Mouse (Mus musculus): ENCODE results near the gene Hnf1b. TPM values are rescaled to one million over a fixed set of nuclear protein-coding genes. Genes with fewer than 3 reads are reported as not detected.

The Hnf1b gene
- polyA plus RNA-seq, 1 experiment from 2014 or later = not detected

GRCm38 (mm10) chr11:83876630-83877029, 26.8 kb downstream of the Hnf1b start:
- H3K27ac ChIP-seq (replicated peaks; ENCODE audit: low read depth, low read length) = no peak overlapping the region
- 90% methylated on average over 7 of the region's 7 CpGs for WGBS
- no peaks in the 10 kb centered on the region for H3K27me3 ChIP-seq (ENCODE audit: control insufficient read depth, insufficient read depth, low read length)
- ATAC-seq (replicated peaks; ENCODE audit: insufficient number of reproducible peaks, low FRiP score, low TSS enrichment, low read depth) (no peak), DNase-seq (ENCODE audit: low spot score) (no peak)
- no peaks in the 10 kb centered on the region for H3K4me1 ChIP-seq (ENCODE audit: control insufficient read depth, insufficient read depth, low read length)
- no peak overlapping the region for H3K4me2 ChIP-seq (ENCODE audit: low read depth, low read length)
- H3K4me3 ChIP-seq (ENCODE audit: low read depth, low read length) = no peak overlapping the region
- H3K9ac ChIP-seq (replicated peaks; ENCODE audit: low read length) = no peak overlapping the region
- no peaks in the 10 kb centered on the region for H3K9me3 ChIP-seq (replicated peaks; ENCODE audit: control insufficient read depth, low read length)
- H3K36me3 ChIP-seq (replicated peaks; ENCODE audit: control insufficient read depth, insufficient read depth, low read depth, low read length) = no peaks in the 10 kb centered on the region

GRCm38 (mm10) chr11:83877765-83878164, 27.9 kb downstream of the Hnf1b start:
- Histone ChIP-seq H3K27ac (replicated peaks; ENCODE audit: low read depth, low read length) (no peak overlapping the region), H3K36me3 (replicated peaks; ENCODE audit: control insufficient read depth, insufficient read depth, low read depth, low read length) (no peaks in the 10 kb centered on the region), H3K9me3 (replicated peaks; ENCODE audit: control insufficient read depth, low read length) (no peaks in the 10 kb centered on the region), H3K4me1 (ENCODE audit: control insufficient read depth, insufficient read depth, low read length) (no peaks in the 10 kb centered on the region), H3K9ac (replicated peaks; ENCODE audit: low read length) (no peak overlapping the region), H3K27me3 (ENCODE audit: control insufficient read depth, insufficient read depth, low read length) (no peaks in the 10 kb centered on the region), H3K4me3 (ENCODE audit: low read depth, low read length) (no peak overlapping the region), H3K4me2 (ENCODE audit: low read depth, low read length) (no peak overlapping the region)
- ATAC-seq (replicated peaks; ENCODE audit: insufficient number of reproducible peaks, low FRiP score, low TSS enrichment, low read depth) = no peak
- DNase-seq (ENCODE audit: low spot score) = no peak
- WGBS = 83% methylated on average over 8 of the region's 8 CpGs

- Histone ChIP-seq H3K27ac (replicated peaks; ENCODE audit: low read depth, low read length) (no peak overlapping the region), H3K4me1 (ENCODE audit: control insufficient read depth, insufficient read depth, low read length) (no peaks in the 10 kb centered on the region), H3K27me3 (ENCODE audit: control insufficient read depth, insufficient read depth, low read length) (no peaks in the 10 kb centered on the region), H3K9me3 (replicated peaks; ENCODE audit: control insufficient read depth, low read length) (no peaks in the 10 kb centered on the region), H3K4me2 (ENCODE audit: low read depth, low read length) (no peak overlapping the region), H3K36me3 (replicated peaks; ENCODE audit: control insufficient read depth, insufficient read depth, low read depth, low read length) (no peaks in the 10 kb centered on the region), H3K9ac (replicated peaks; ENCODE audit: low read length) (no peak overlapping the region), H3K4me3 (ENCODE audit: low read depth, low read length) (no peak overlapping the region)
- WGBS = 75% methylated on average over 4 of the region's 4 CpGs
- ATAC-seq (replicated peaks; ENCODE audit: insufficient number of reproducible peaks, low FRiP score, low TSS enrichment, low read depth) (no peak), DNase-seq (ENCODE audit: low spot score) (no peak)
These were observed 28.6 kb downstream of the Hnf1b start for GRCm38 (mm10) chr11:83878417-83878952.

GRCm38 (mm10) chr11:83879130-83879529, 29.3 kb downstream of the Hnf1b start:
- Histone ChIP-seq H3K4me1 (ENCODE audit: control insufficient read depth, insufficient read depth, low read length) (no peaks in the 10 kb centered on the region), H3K36me3 (replicated peaks; ENCODE audit: control insufficient read depth, insufficient read depth, low read depth, low read length) (no peaks in the 10 kb centered on the region), H3K27ac (replicated peaks; ENCODE audit: low read depth, low read length) (no peak overlapping the region), H3K4me3 (ENCODE audit: low read depth, low read length) (no peak overlapping the region), H3K4me2 (ENCODE audit: low read depth, low read length) (no peak overlapping the region), H3K9ac (replicated peaks; ENCODE audit: low read length) (no peak overlapping the region), H3K27me3 (ENCODE audit: control insufficient read depth, insufficient read depth, low read length) (no peaks in the 10 kb centered on the region), H3K9me3 (replicated peaks; ENCODE audit: control insufficient read depth, low read length) (no peaks in the 10 kb centered on the region)
- 87% methylated on average over 3 of the region's 3 CpGs for WGBS
- DNase-seq (ENCODE audit: low spot score) = no peak
- ATAC-seq (replicated peaks; ENCODE audit: insufficient number of reproducible peaks, low FRiP score, low TSS enrichment, low read depth) = no peak

GRCm38 (mm10) chr11:83881438-83881837, 31.6 kb downstream of the Hnf1b start:
- no peak overlapping the region for H3K4me3 ChIP-seq (ENCODE audit: low read depth, low read length)
- DNase-seq (ENCODE audit: low spot score) = no peak
- no peak overlapping the region for H3K4me2 ChIP-seq (ENCODE audit: low read depth, low read length)
- ATAC-seq (replicated peaks; ENCODE audit: insufficient number of reproducible peaks, low FRiP score, low TSS enrichment, low read depth) = no peak
- 84% methylated on average over 5 of the region's 5 CpGs for WGBS
- H3K9me3 ChIP-seq (replicated peaks; ENCODE audit: control insufficient read depth, low read length) = no peaks in the 10 kb centered on the region
- H3K27ac ChIP-seq (replicated peaks; ENCODE audit: low read depth, low read length) = no peak overlapping the region
- H3K27me3 ChIP-seq (ENCODE audit: control insufficient read depth, insufficient read depth, low read length) = no peaks in the 10 kb centered on the region
- H3K4me1 ChIP-seq (ENCODE audit: control insufficient read depth, insufficient read depth, low read length) = no peaks in the 10 kb centered on the region
- no peaks in the 10 kb centered on the region for H3K36me3 ChIP-seq (replicated peaks; ENCODE audit: control insufficient read depth, insufficient read depth, low read depth, low read length)
- no peak overlapping the region for H3K9ac ChIP-seq (replicated peaks; ENCODE audit: low read length)

- no peaks in the 10 kb centered on the region for H3K36me3 ChIP-seq (replicated peaks; ENCODE audit: control insufficient read depth, insufficient read depth, low read depth, low read length)
- no peaks in the 10 kb centered on the region for H3K4me1 ChIP-seq (ENCODE audit: control insufficient read depth, insufficient read depth, low read length)
- H3K9me3 ChIP-seq (replicated peaks; ENCODE audit: control insufficient read depth, low read length) = no peaks in the 10 kb centered on the region
- whole genome bisulfite sequencing = 50% methylated on average over 6 of the region's 6 CpGs
- no peaks in the 10 kb centered on the region for H3K27me3 ChIP-seq (ENCODE audit: control insufficient read depth, insufficient read depth, low read length)
- ATAC-seq (replicated peaks; ENCODE audit: insufficient number of reproducible peaks, low FRiP score, low TSS enrichment, low read depth) (no peak), DNase-seq (ENCODE audit: low spot score) (peak; percentile 24)
- H3K4me3 ChIP-seq (ENCODE audit: low read depth, low read length) = no peak overlapping the region
- no peak overlapping the region for H3K4me2 ChIP-seq (ENCODE audit: low read depth, low read length)
- H3K27ac ChIP-seq (replicated peaks; ENCODE audit: low read depth, low read length) = no peak overlapping the region
- no peak overlapping the region for H3K9ac ChIP-seq (replicated peaks; ENCODE audit: low read length)
These were observed 32.7 kb downstream of the Hnf1b start for GRCm38 (mm10) chr11:83882552-83882951.

GRCm38 (mm10) chr11:83883074-83883473, 33.2 kb downstream of the Hnf1b start:
- Histone ChIP-seq H3K9ac (replicated peaks; ENCODE audit: low read length) (no peak overlapping the region), H3K4me2 (ENCODE audit: low read depth, low read length) (no peak overlapping the region), H3K27me3 (ENCODE audit: control insufficient read depth, insufficient read depth, low read length) (no peaks in the 10 kb centered on the region), H3K9me3 (replicated peaks; ENCODE audit: control insufficient read depth, low read length) (no peaks in the 10 kb centered on the region), H3K4me1 (ENCODE audit: control insufficient read depth, insufficient read depth, low read length) (no peaks in the 10 kb centered on the region), H3K4me3 (ENCODE audit: low read depth, low read length) (no peak overlapping the region), H3K27ac (replicated peaks; ENCODE audit: low read depth, low read length) (no peak overlapping the region), H3K36me3 (replicated peaks; ENCODE audit: control insufficient read depth, insufficient read depth, low read depth, low read length) (no peaks in the 10 kb centered on the region)
- DNase-seq (ENCODE audit: low spot score) = no peak
- ATAC-seq (replicated peaks; ENCODE audit: insufficient number of reproducible peaks, low FRiP score, low TSS enrichment, low read depth) = no peak
- 82% methylated on average over 6 of the region's 6 CpGs for WGBS

GRCm38 (mm10) chr11:83883812-83884211, 33.9 kb downstream of the Hnf1b start:
- Histone ChIP-seq H3K4me3 (ENCODE audit: low read depth, low read length) (no peak overlapping the region), H3K4me1 (ENCODE audit: control insufficient read depth, insufficient read depth, low read length) (no peaks in the 10 kb centered on the region), H3K27ac (replicated peaks; ENCODE audit: low read depth, low read length) (no peak overlapping the region), H3K9me3 (replicated peaks; ENCODE audit: control insufficient read depth, low read length) (no peaks in the 10 kb centered on the region), H3K4me2 (ENCODE audit: low read depth, low read length) (no peak overlapping the region), H3K9ac (replicated peaks; ENCODE audit: low read length) (no peak overlapping the region), H3K27me3 (ENCODE audit: control insufficient read depth, insufficient read depth, low read length) (no peaks in the 10 kb centered on the region), H3K36me3 (replicated peaks; ENCODE audit: control insufficient read depth, insufficient read depth, low read depth, low read length) (no peaks in the 10 kb centered on the region)
- WGBS = 85% methylated on average over 9 of the region's 9 CpGs
- ATAC-seq (replicated peaks; ENCODE audit: insufficient number of reproducible peaks, low FRiP score, low TSS enrichment, low read depth) (no peak), DNase-seq (ENCODE audit: low spot score) (no peak)

Measured in embryonic facial prominence, embryonic 11.5 days (tissue).